Mouse (Mus musculus): ENCODE measurements at regions not wholly inside any gene's neighbourhood (a gene's known extent, or its start where the extent isn't known, plus 50 kb on each side); places are given as distances from the start of the nearest gene placed in this dataset.

DNA sequence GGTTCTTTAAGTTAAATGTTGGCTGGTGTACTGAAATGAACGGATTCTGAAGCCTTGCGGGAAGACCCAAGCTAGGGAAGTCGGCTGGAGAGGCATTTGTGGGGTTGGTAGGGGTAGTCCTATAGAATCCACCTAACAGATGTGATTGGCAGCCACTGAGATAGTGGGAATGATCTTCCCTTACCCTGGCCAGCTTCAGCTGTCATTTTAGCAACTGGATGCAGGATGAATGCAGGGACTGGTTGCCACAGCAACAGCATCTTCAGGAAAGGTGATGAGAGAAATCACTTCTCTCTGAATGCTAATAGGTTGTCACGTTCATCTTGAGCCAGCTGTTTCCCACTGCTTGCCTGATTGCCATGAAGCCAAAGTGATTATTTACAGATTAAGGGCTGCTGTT, 224.5 kb downstream of the Dact1 start:
- no peak for TF ChIP-seq TAL1 (conservative IDR thresholded peaks at IDR 0.05; ENCODE audit: low read depth, low read length)
- TF ChIP-seq CTCF (IDR thresholded peaks at IDR 0.05; ENCODE audit: low read depth, low read length): no peak
- no peak for TF ChIP-seq GATA1 (IDR thresholded peaks at IDR 0.05; ENCODE audit: borderline replicate concordance, low read length)
- no peak for TF ChIP-seq POLR2AphosphoS5 (IDR thresholded peaks at IDR 0.05; ENCODE audit: insufficient replicate concordance, low read depth, low read length)
- TF ChIP-seq GATA2 (IDR thresholded peaks at IDR 0.05; ENCODE audit: borderline replicate concordance, low read depth, low read length): no peak
